Mouse (Mus musculus): ENCODE measurements at regions not wholly inside any gene's neighbourhood (a gene's known extent, or its start where the extent isn't known, plus 50 kb on each side); places are given as distances from the start of the nearest gene placed in this dataset.

GRCm38 (mm10) chr7:133388716-133389115, 213.2 kb downstream of the Tex36 start:
- no peak for TF ChIP-seq CTCF (IDR thresholded peaks at IDR 0.05; ENCODE audit: low read depth, low read length)
- TF ChIP-seq POLR2A (IDR thresholded peaks at IDR 0.05; ENCODE audit: extremely low read depth, insufficient read depth, low read length): no peak
